Mouse (Mus musculus): ENCODE results near the gene Gm27029. TPM values are rescaled to one million over a fixed set of nuclear protein-coding genes. Genes with fewer than 3 reads are reported as not detected.

Gene Gm27029
- polyA plus RNA-seq, 1 experiment from 2014 or later, result 7.5 TPM

DNA sequence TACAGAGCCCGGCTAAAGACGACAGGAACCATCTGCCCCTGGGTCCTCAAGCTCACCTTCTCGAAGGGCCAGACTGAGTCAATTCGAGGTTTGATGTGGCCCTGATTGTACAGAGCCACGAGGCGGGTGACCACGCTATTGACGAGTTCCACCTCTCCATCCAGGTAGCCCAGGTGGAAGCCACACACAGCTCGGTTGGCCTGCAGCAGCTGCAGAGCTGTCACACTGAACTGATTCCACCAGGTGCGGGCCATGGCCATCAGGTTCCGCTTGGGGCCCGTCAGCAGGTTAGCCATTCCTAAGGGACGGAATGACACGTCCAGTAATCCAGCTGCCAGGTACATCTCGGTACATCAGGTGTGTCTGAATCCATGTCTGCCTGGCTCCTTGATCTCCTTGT is 35.7 kb upstream of the Gm27029 start:
- H3K27ac ChIP-seq (ENCODE audit: low read length), result no peak overlapping the region
- no peak for ATAC-seq (ENCODE audit: low read depth)
- H3K9ac ChIP-seq (ENCODE audit: low read length), result no peak overlapping the region
- H3K27me3 ChIP-seq (ENCODE audit: control insufficient read depth, insufficient read depth, low read depth, low read length), result no peaks in the 10 kb centered on the region
- no peak overlapping the region for H3K4me2 ChIP-seq (ENCODE audit: low read depth, low read length)
- peaks cover 16% of the 10 kb centered on the region; the same call in 1 of the 2 replicates for H3K4me1 ChIP-seq (replicated peaks; ENCODE audit: control insufficient read depth, insufficient read depth, low read length)
- H3K4me3 ChIP-seq (ENCODE audit: low read length), result no peak overlapping the region
- 76% methylated on average over 15 of the region's 15 CpGs for WGBS
- H3K36me3 ChIP-seq (ENCODE audit: control insufficient read depth, insufficient read depth, low read length), result 0 out of 2 replicates have a peak, but pooled peaks cover 7% of the 10 kb centered on the region
- no peaks in the 10 kb centered on the region for H3K9me3 ChIP-seq (ENCODE audit: control insufficient read depth, low read length)

GRCm38 (mm10) chr11:101459716-101460115 is 35.1 kb upstream of the Gm27029 start:
- WGBS, result 33% methylated on average over 6 of the region's 6 CpGs
- no peak overlapping the region for H3K4me2 ChIP-seq (ENCODE audit: low read depth, low read length)
- peaks cover 17% of the 10 kb centered on the region; the same call in 1 of the 2 replicates for H3K4me1 ChIP-seq (replicated peaks; ENCODE audit: control insufficient read depth, insufficient read depth, low read length)
- H3K36me3 ChIP-seq (ENCODE audit: control insufficient read depth, insufficient read depth, low read length), result 0 out of 2 replicates have a peak, but pooled peaks cover 7% of the 10 kb centered on the region
- no peak overlapping the region for H3K27ac ChIP-seq (ENCODE audit: low read length)
- H3K9me3 ChIP-seq (ENCODE audit: control insufficient read depth, low read length), result no peaks in the 10 kb centered on the region
- H3K27me3 ChIP-seq (ENCODE audit: control insufficient read depth, insufficient read depth, low read depth, low read length), result no peaks in the 10 kb centered on the region
- H3K4me3 ChIP-seq (ENCODE audit: low read length), result no peak overlapping the region
- peak; percentile 59 for ATAC-seq (ENCODE audit: low read depth)
- no peak overlapping the region for H3K9ac ChIP-seq (ENCODE audit: low read length)

- no peaks in the 10 kb centered on the region for H3K9me3 ChIP-seq (ENCODE audit: control insufficient read depth, low read length)
- H3K27ac ChIP-seq (ENCODE audit: low read length), result no peak overlapping the region
- H3K36me3 ChIP-seq (ENCODE audit: control insufficient read depth, insufficient read depth, low read length), result 0 out of 2 replicates have a peak, but pooled peaks cover 7% of the 10 kb centered on the region
- no peak overlapping the region for H3K4me3 ChIP-seq (ENCODE audit: low read length)
- no peak overlapping the region for H3K9ac ChIP-seq (ENCODE audit: low read length)
- peaks cover 9% of the 10 kb centered on the region; the same call in 1 of the 2 replicates for H3K4me1 ChIP-seq (replicated peaks; ENCODE audit: control insufficient read depth, insufficient read depth, low read length)
- WGBS, result 81% methylated on average over 12 of the region's 12 CpGs
- no peak overlapping the region for H3K4me2 ChIP-seq (ENCODE audit: low read depth, low read length)
- ATAC-seq (ENCODE audit: low read depth), result no peak
- no peaks in the 10 kb centered on the region for H3K27me3 ChIP-seq (ENCODE audit: control insufficient read depth, insufficient read depth, low read depth, low read length)
Observed at GRCm38 (mm10) chr11:101458217-101458616, 33.6 kb upstream of the Gm27029 start.

DNA sequence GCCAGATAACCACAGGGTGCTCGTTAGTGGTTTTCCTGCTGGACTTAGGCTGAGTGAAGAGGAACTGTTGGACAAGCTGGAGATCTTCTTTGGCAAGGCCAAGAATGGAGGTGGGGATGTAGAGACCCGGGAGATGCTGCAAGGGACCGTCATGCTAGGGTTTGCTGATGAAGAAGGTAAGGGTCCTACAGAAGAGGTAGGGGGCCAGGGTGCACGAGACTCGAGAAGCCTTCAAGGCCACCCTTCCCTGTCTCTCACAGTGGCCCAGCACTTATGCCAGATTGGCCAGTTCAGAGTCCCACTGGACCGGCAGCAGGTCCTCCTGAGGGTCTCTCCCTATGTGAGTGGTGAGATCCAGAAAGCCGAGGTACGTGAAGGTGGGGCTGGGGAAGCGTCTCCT is 33.0 kb upstream of the Gm27029 start:
- 89% methylated on average over 9 of the region's 9 CpGs for WGBS
- no peak overlapping the region for H3K9ac ChIP-seq (ENCODE audit: low read length)
- H3K4me3 ChIP-seq (ENCODE audit: low read length), result no peak overlapping the region
- H3K36me3 ChIP-seq (ENCODE audit: control insufficient read depth, insufficient read depth, low read length), result 0 out of 2 replicates have a peak, but pooled peaks cover 7% of the 10 kb centered on the region
- peaks cover 7% of the 10 kb centered on the region; the same call in 1 of the 2 replicates for H3K4me1 ChIP-seq (replicated peaks; ENCODE audit: control insufficient read depth, insufficient read depth, low read length)
- no peak for ATAC-seq (ENCODE audit: low read depth)
- no peaks in the 10 kb centered on the region for H3K27me3 ChIP-seq (ENCODE audit: control insufficient read depth, insufficient read depth, low read depth, low read length)
- no peak overlapping the region for H3K4me2 ChIP-seq (ENCODE audit: low read depth, low read length)
- no peak overlapping the region for H3K27ac ChIP-seq (ENCODE audit: low read length)
- H3K9me3 ChIP-seq (ENCODE audit: control insufficient read depth, low read length), result no peaks in the 10 kb centered on the region

DNA sequence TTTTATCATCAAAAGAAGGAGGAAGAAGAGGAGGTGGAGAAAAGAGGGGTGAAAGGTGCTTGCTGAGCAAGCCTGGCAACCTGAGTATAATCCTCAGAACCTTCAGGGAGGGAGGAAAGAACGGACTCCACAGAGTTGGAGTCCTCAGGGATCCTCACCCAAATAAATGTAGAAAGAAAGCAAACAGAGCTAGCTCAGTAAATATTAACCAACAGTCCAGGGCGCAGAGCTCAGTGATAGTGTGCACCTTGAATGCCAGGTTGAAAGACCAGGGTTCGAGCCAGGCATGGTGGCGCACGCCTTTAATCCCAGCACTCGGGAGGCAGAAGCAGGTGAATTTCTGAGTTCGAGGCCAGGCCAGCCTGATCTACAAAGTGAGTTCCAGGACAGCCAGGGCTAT is 31.0 kb upstream of the Gm27029 start:
- no peaks in the 10 kb centered on the region for H3K9me3 ChIP-seq (ENCODE audit: control insufficient read depth, low read length)
- no peak overlapping the region for H3K4me2 ChIP-seq (ENCODE audit: low read depth, low read length)
- H3K9ac ChIP-seq (ENCODE audit: low read length), result no peak overlapping the region
- H3K36me3 ChIP-seq (ENCODE audit: control insufficient read depth, insufficient read depth, low read length), result 0 out of 2 replicates have a peak, but pooled peaks cover 7% of the 10 kb centered on the region
- 69% methylated on average over 7 of the region's 7 CpGs for WGBS
- H3K4me3 ChIP-seq (ENCODE audit: low read length), result no peak overlapping the region
- no peaks in the 10 kb centered on the region for H3K27me3 ChIP-seq (ENCODE audit: control insufficient read depth, insufficient read depth, low read depth, low read length)
- no peak for ATAC-seq (ENCODE audit: low read depth)
- H3K4me1 ChIP-seq (replicated peaks; ENCODE audit: control insufficient read depth, insufficient read depth, low read length), result peaks cover 4% of the 10 kb centered on the region; the same call in 1 of the 2 replicates
- no peak overlapping the region for H3K27ac ChIP-seq (ENCODE audit: low read length)

DNA sequence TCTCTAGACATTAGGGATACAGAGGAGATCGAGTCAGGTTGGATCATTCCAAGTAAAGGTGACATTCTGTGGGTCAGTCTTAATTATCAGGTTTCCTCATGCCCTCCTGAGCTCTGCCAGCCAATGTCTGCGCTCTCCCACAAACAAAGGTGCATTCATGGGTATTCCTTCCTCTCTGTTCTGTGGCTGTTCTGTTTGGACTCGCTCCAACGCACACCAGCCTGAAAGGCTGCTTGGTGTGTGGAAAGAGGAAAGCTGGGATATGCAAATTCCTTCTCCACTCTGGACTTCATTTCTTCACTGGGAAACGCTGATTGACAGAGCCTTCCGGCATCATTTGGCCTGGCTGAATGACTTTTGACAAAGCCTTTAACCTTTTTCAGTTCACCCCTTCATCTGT is 30.1 kb upstream of the Gm27029 start:
- Histone ChIP-seq H3K4me1 (replicated peaks; ENCODE audit: control insufficient read depth, insufficient read depth, low read length) (peaks cover 4% of the 10 kb centered on the region; the same call in 1 of the 2 replicates), H3K9ac (ENCODE audit: low read length) (no peak overlapping the region), H3K4me2 (ENCODE audit: low read depth, low read length) (no peak overlapping the region), H3K27ac (ENCODE audit: low read length) (peak overlapping the region; percentile 10; the same call in 1 of the 2 replicates), H3K4me3 (ENCODE audit: low read length) (no peak overlapping the region), H3K9me3 (ENCODE audit: control insufficient read depth, low read length) (no peaks in the 10 kb centered on the region), H3K27me3 (ENCODE audit: control insufficient read depth, insufficient read depth, low read depth, low read length) (no peaks in the 10 kb centered on the region), H3K36me3 (ENCODE audit: control insufficient read depth, insufficient read depth, low read length) (0 out of 2 replicates have a peak, but pooled peaks cover 2% of the 10 kb centered on the region)
- no peak for ATAC-seq (ENCODE audit: low read depth)
- whole genome bisulfite sequencing, result 63% methylated on average over 6 of the region's 6 CpGs

DNA sequence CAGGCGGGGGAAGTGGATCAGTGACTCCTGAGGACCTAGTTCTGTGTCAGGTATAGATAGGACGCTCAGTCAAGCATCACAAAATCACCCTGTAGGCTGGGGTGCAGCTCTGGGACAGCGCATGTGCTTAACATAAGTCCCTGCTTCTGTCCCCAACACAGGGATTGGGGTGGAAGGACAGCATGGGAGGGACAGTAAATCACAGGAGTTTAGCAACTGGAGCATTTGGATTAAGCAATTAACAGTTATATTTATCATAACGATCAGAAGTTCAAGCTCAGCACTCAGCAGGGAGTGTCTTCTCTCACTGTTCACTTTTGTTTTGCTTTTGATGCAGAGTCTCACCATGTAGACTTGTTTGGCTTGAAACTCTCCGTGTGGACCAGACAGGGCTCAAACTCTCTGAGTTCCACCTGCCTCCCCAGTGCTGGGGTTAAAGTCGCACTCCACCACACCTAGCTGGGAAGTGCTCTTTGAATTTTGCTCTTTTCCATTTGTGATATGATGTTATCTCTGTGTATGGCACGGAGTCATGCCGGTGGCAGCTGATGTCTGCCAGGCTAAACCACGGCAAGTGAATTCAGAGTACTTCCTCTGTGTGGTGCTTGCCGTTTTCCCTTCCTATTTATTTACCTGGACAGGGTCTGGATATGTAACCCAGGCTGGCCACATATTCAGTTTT is 27.6 kb upstream of the Gm27029 start:
- no peak overlapping the region for H3K4me3 ChIP-seq (ENCODE audit: low read length)
- no peaks in the 10 kb centered on the region for H3K9me3 ChIP-seq (ENCODE audit: control insufficient read depth, low read length)
- no peaks in the 10 kb centered on the region for H3K36me3 ChIP-seq (ENCODE audit: control insufficient read depth, insufficient read depth, low read length)
- H3K4me1 ChIP-seq (replicated peaks; ENCODE audit: control insufficient read depth, insufficient read depth, low read length), result peaks cover 14% of the 10 kb centered on the region; the same call in 1 of the 2 replicates
- ATAC-seq (ENCODE audit: low read depth), result no peak
- H3K27ac ChIP-seq (ENCODE audit: low read length), result no peak overlapping the region
- no peak overlapping the region for H3K4me2 ChIP-seq (ENCODE audit: low read depth, low read length)
- no peaks in the 10 kb centered on the region for H3K27me3 ChIP-seq (ENCODE audit: control insufficient read depth, insufficient read depth, low read depth, low read length)
- 57% methylated on average over 10 of the region's 10 CpGs for WGBS
- H3K9ac ChIP-seq (ENCODE audit: low read length), result no peak overlapping the region

- Histone ChIP-seq H3K4me2 (ENCODE audit: low read depth, low read length) (no peak overlapping the region), H3K4me3 (ENCODE audit: low read length) (no peak overlapping the region), H3K9ac (ENCODE audit: low read length) (no peak overlapping the region), H3K27ac (ENCODE audit: low read length) (no peak overlapping the region), H3K4me1 (replicated peaks; ENCODE audit: control insufficient read depth, insufficient read depth, low read length) (peaks cover 14% of the 10 kb centered on the region; the same call in 1 of the 2 replicates), H3K36me3 (ENCODE audit: control insufficient read depth, insufficient read depth, low read length) (no peaks in the 10 kb centered on the region; the same call in 1 of the 2 replicates), H3K27me3 (ENCODE audit: control insufficient read depth, insufficient read depth, low read depth, low read length) (no peaks in the 10 kb centered on the region), H3K9me3 (ENCODE audit: control insufficient read depth, low read length) (no peaks in the 10 kb centered on the region)
- WGBS, result 88% methylated on average over 10 of the region's 10 CpGs
- ATAC-seq (ENCODE audit: low read depth), result no peak
Observed at GRCm38 (mm10) chr11:101451536-101451935, 26.9 kb upstream of the Gm27029 start.

- H3K9ac ChIP-seq (ENCODE audit: low read length), result no peak overlapping the region
- no peak for ATAC-seq (ENCODE audit: low read depth)
- WGBS, result 78% methylated on average over 3 of the region's 3 CpGs
- no peaks in the 10 kb centered on the region for H3K9me3 ChIP-seq (ENCODE audit: control insufficient read depth, low read length)
- H3K27me3 ChIP-seq (ENCODE audit: control insufficient read depth, insufficient read depth, low read depth, low read length), result no peaks in the 10 kb centered on the region
- peaks cover 4% of the 10 kb centered on the region for H3K36me3 ChIP-seq (ENCODE audit: control insufficient read depth, insufficient read depth, low read length)
- peaks cover 14% of the 10 kb centered on the region; the same call in 1 of the 2 replicates for H3K4me1 ChIP-seq (replicated peaks; ENCODE audit: control insufficient read depth, insufficient read depth, low read length)
- H3K4me3 ChIP-seq (ENCODE audit: low read length), result no peak overlapping the region
- H3K4me2 ChIP-seq (ENCODE audit: low read depth, low read length), result no peak overlapping the region
- no peak overlapping the region for H3K27ac ChIP-seq (ENCODE audit: low read length)
Observed at GRCm38 (mm10) chr11:101450394-101450793, 25.8 kb upstream of the Gm27029 start.
